Mouse (Mus musculus) embryonic facial prominence, embryonic 10.5 days (tissue): ENCODE results near the gene Celsr3. TPM values are rescaled to one million over a fixed set of nuclear protein-coding genes. Genes with fewer than 3 reads are reported as not detected.

Source experiments
- DNase-seq: peaks from one replicate; pipeline ENCODE4 v3.0.0-alpha.2; 2017; ENCODE audit warnings: low spot score
- H3K27ac ChIP-seq: fragments of 300-500 bp; sonication (generic); replicated peaks from 2 replicates; pipeline ENCODE4 v1.5.1; 2016; ENCODE audit warnings: mild to moderate bottlenecking
- H3K27me3 ChIP-seq: fragments of 300-500 bp; sonication (generic); replicated peaks from 2 replicates; pipeline ENCODE4 v1.6.1; 2016; ENCODE audit warnings: low read depth, mild to moderate bottlenecking; ENCODE audit not compliant: poor library complexity, severe bottlenecking
- H3K36me3 ChIP-seq: fragments of 300-500 bp; sonication (generic); replicated peaks from 2 replicates; pipeline ENCODE4 v1.6.1; 2016; ENCODE audit warnings: mild to moderate bottlenecking, moderate library complexity
- H3K4me1 ChIP-seq: fragments of 300-500 bp; sonication (generic); 2 replicates; pipeline ENCODE4 v1.6.1; 2016
- H3K4me3 ChIP-seq: fragments of 300-500 bp; sonication (generic); 2 replicates; pipeline ENCODE4 v1.5.1; 2016; ENCODE audit warnings: mild to moderate bottlenecking, moderate library complexity
- H3K9me3 ChIP-seq: fragments of 300-500 bp; sonication (generic); 2 replicates; pipeline ENCODE4 v1.6.1; 2016; ENCODE audit warnings: mild to moderate bottlenecking
- WGBS: fragments of 180-500 bp; shearing (Covaris S2); methylation state at CpG from one replicate; pipeline ENCODE4 v1.1.7; 2016; 5-methylcytosine and 5-hydroxymethylcytosine counted together
- microRNA-seq: library from miRNA; unstranded; fragments of <30 nt; microRNA quantifications from one replicate; pipeline ENCODE4, GENCODE M21; 2017
- polyA plus RNA-seq: library from polyadenylated mRNA; unstranded; fragments of >200 nt; fragmentation: Nextera tagmentation; extraction: Ambion mirVana; gene quantifications from 2 replicates; pipeline ENCODE4 v1.2.1, GENCODE M21; 2016

Celsr3 gene
- polyA plus RNA-seq, 1 experiment from 2014 or later, result 1.6 TPM

DNA sequence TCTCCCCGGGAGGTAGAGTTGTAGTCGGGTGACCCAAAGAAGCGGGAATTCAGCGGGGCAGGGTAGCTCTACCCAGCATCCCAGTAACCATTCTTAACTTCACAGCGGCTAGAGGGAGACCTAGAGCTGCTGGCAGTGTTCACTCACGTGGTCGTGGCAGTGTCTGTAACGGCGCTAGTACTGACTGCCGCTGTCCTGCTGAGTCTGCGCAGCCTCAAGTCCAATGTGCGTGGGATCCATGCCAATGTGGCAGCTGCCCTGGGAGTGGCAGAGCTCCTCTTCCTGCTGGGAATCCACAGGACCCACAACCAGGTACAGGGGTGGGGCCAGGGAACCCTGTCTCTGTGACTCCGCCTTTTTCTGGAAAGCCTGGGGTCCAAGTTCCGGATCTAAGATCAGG lies 16.9 kb downstream of the Celsr3 start:
- DNase-seq, result peak; percentile 29
- peaks cover 8% of the 10 kb centered on the region; the same call in 1 of the 2 replicates for H3K36me3 ChIP-seq
- WGBS, result 18% methylated on average over 14 of the region's 14 CpGs
- peak overlapping the region; percentile 38 for H3K4me3 ChIP-seq
- peaks cover 25% of the 10 kb centered on the region for H3K27me3 ChIP-seq
- no peak overlapping the region for H3K27ac ChIP-seq
- H3K9me3 ChIP-seq, result no peaks in the 10 kb centered on the region
- peaks cover 16% of the 10 kb centered on the region for H3K4me1 ChIP-seq

DNA sequence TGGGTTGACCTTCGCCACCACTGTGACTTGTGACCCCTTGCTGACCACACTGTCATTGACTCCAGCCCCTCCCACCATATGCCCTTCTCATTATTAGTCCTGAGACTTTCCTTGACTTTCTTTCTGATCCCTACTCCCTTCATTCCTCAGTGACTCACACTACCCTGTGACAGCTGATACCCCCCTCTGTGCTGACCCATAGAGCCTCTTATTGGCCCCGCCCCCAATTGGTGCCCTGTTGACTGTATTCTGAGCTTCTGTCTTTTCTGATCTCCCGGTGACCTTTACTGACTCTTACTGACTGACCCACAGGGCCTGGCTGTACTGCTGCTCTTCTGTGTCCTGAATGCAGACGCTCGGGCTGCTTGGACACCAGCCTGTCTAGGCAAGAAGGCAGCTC lies 19.3 kb downstream of the Celsr3 start:
- H3K36me3 ChIP-seq, result peaks cover 10% of the 10 kb centered on the region
- no peaks in the 10 kb centered on the region for H3K9me3 ChIP-seq
- DNase-seq, result no peak
- H3K4me3 ChIP-seq, result no peak overlapping the region
- peaks cover 25% of the 10 kb centered on the region for H3K27me3 ChIP-seq
- H3K4me1 ChIP-seq, result peaks cover 18% of the 10 kb centered on the region
- 66% methylated on average over 5 of the region's 5 CpGs for WGBS
- no peak overlapping the region for H3K27ac ChIP-seq

DNA sequence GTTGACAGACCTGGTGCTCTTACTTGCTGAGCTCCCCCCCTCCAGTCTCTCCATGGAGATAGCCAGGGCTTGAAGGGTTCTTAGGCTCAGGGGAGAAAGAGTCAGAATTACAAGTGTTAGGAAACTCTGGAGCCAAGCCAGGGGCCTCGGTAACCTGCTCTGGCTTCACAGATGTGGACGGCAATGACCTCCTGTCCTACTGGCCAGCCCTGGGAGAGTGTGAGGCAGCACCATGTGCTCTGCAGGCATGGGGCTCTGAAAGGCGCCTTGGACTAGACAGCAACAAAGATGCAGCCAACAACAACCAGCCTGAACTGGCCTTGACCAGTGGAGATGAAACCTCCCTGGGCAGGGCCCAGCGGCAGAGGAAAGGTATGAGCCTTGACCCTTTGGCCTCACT lies 21.3 kb downstream of the Celsr3 start:
- H3K27ac ChIP-seq, result no peak overlapping the region
- peaks cover 16% of the 10 kb centered on the region for H3K27me3 ChIP-seq
- no peaks in the 10 kb centered on the region for H3K9me3 ChIP-seq
- no peak overlapping the region for H3K4me3 ChIP-seq
- peaks cover 25% of the 10 kb centered on the region for H3K4me1 ChIP-seq
- no peak for DNase-seq
- H3K36me3 ChIP-seq, result peaks cover 10% of the 10 kb centered on the region
- WGBS, result 85% methylated on average over 4 of the region's 4 CpGs

DNA sequence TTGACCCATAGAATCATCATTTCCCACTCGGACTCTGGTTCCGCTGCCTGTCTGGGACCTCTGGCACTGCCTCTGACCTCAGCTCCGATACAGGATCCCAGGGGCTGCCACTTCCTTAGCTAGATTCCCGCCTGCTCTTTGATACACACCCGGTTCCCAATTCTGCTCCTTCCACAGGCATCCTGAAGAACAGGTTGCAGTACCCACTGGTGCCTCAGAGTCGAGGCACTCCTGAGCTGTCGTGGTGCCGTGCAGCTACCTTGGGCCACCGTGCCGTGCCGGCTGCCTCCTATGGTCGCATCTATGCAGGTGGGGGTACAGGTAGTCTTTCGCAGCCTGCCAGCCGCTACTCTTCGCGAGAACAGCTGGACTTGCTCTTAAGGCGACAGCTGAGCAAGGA lies 22.3 kb downstream of the Celsr3 start:
- H3K27me3 ChIP-seq, result peaks cover 5% of the 10 kb centered on the region
- WGBS, result 79% methylated on average over 17 of the region's 17 CpGs
- H3K27ac ChIP-seq, result no peak overlapping the region
- H3K36me3 ChIP-seq, result peaks cover 8% of the 10 kb centered on the region
- no peak for DNase-seq
- H3K9me3 ChIP-seq, result no peaks in the 10 kb centered on the region
- peaks cover 26% of the 10 kb centered on the region for H3K4me1 ChIP-seq
- no peak overlapping the region; the same call in 1 of the 2 replicates for H3K4me3 ChIP-seq

DNA sequence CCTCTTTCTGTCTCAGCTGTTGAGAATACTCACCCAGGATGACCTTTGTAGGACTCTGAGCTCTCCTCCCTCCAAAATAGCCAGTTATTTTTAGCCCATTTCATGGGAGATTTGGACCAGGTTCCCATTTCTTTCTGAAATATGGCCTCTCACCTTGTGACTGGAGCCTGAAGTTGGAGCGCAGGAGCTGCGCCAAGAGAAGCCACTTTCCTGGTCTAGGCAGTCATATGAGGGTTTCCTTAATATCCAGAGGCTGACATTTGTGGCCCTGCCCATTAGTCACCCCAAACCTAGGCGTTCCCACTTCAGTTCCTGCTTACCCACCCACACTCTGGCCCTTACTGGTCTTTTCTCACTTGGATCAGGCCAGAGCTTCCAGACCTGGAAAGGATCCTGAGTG lies 26.9 kb downstream of the Celsr3 start, which contains the start of gene Slc26a6:
Gene Slc26a6, plus strand, starts transcription at position 308 of the 400 bp plus-strand sequence.
- H3K27ac ChIP-seq, result peak within 1 kb of the TSS; percentile 85
- DNase-seq, result no peak
- WGBS, result 86% methylated on average over 3 of the region's 3 CpGs
- no peaks in the 10 kb centered on the region for H3K9me3 ChIP-seq
- H3K36me3 ChIP-seq, result peaks cover 29% of the 10 kb centered on the region
- peak within 1 kb of the TSS; percentile 82 for H3K4me3 ChIP-seq
- peaks cover 8% of the 10 kb centered on the region; the same call in 1 of the 2 replicates for H3K27me3 ChIP-seq
- H3K4me1 ChIP-seq, result peaks cover 36% of the 10 kb centered on the region

DNA sequence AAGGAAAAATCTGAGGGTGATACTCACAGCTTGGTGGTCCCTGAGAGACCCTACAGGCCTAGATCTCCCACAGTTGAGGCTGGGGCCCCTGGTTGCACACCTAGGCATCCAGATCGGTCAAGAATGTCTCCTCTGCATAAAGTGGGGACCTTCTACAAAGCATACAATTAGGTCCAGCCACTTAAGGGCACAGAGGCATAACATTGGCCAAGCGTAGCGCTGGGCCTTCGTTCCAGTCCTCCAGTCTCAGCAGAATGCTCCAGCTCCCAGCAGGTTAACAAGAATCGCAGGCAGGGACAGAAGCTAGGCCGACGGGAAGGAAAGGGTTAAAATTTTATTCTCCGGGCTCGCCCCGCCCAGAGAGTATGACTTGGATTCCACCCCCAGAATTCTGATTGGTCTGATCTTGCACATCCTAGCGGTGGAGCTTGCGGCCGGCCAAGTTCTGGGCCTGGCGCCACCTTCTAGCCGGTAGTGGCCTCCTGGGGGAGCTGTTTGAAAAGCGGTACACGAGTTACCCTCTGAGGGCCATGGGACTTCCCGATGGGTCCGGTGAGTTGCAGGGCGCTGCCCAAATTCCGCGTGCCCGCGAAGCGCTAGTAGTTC lies 27.6 kb downstream of the Celsr3 start:
- 3% methylated on average over 25 of the region's 25 CpGs for WGBS
- peaks cover 8% of the 10 kb centered on the region; the same call in 1 of the 2 replicates for H3K27me3 ChIP-seq
- DNase-seq, result peak; percentile 93
- peaks cover 33% of the 10 kb centered on the region for H3K4me1 ChIP-seq
- H3K27ac ChIP-seq, result peak overlapping the region; percentile 85
- H3K4me3 ChIP-seq, result peak overlapping the region; percentile 82
- peaks cover 32% of the 10 kb centered on the region for H3K36me3 ChIP-seq
- H3K9me3 ChIP-seq, result no peaks in the 10 kb centered on the region

DNA sequence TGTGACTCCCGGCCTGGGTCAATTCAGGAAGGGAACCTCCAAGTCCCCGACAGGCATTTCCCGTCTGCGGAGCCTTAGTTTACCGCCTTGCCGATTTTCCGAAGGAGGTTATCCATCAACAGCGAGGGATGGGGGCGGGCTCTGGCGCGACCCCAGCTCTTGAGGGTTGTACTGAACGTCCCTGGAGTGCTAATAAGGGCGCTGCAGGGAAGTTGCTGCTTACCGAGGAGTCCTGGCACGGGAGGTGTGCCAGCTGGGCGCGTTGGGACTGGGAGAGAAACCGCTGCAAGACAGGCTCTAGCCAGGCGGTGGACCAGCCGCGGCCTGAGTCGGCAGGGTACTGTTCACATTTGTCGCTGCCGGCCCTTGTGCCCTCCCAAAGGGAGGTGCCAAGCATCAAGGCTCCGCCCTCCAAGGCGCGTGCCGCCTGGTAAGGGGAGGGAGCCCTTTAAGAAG lies 28.1 kb downstream of the Celsr3 start:
- Histone ChIP-seq H3K9me3 (no peaks in the 10 kb centered on the region), H3K4me1 (peaks cover 33% of the 10 kb centered on the region), H3K36me3 (peaks cover 33% of the 10 kb centered on the region), H3K27me3 (peaks cover 8% of the 10 kb centered on the region; the same call in 1 of the 2 replicates), H3K27ac (peak overlapping the region; percentile 85), H3K4me3 (peak overlapping the region; percentile 82)
- peak; percentile 89 for DNase-seq
- WGBS, result under 1% methylated on average over 28 of the region's 28 CpGs

DNA sequence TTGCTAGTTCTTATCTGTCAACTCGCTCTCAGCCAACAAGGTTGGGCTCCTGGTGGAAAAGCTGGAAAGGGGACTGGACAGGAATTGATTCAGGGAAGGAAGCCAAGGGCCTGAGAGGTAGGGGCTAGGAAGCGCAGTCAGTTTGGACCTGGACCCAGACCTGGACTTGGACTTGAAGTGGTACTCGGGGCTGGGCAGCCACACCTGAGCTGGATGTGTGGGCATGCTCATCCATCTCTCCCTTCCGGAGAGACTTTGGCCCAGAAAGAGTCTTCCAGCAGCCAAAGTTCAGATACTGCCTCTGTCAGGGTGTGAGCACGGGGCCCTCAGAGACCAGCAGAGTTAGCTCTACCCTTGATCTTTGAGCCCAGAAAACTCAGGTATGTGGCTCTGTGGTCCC lies 29.2 kb downstream of the Celsr3 start:
- DNase-seq, result no peak
- Histone ChIP-seq H3K4me3 (peak overlapping the region; percentile 82), H3K27ac (no peak overlapping the region), H3K9me3 (no peaks in the 10 kb centered on the region), H3K27me3 (peaks cover 8% of the 10 kb centered on the region; the same call in 1 of the 2 replicates), H3K4me1 (peaks cover 33% of the 10 kb centered on the region), H3K36me3 (peaks cover 42% of the 10 kb centered on the region)
- WGBS, result 52% methylated on average over 5 of the region's 5 CpGs

DNA sequence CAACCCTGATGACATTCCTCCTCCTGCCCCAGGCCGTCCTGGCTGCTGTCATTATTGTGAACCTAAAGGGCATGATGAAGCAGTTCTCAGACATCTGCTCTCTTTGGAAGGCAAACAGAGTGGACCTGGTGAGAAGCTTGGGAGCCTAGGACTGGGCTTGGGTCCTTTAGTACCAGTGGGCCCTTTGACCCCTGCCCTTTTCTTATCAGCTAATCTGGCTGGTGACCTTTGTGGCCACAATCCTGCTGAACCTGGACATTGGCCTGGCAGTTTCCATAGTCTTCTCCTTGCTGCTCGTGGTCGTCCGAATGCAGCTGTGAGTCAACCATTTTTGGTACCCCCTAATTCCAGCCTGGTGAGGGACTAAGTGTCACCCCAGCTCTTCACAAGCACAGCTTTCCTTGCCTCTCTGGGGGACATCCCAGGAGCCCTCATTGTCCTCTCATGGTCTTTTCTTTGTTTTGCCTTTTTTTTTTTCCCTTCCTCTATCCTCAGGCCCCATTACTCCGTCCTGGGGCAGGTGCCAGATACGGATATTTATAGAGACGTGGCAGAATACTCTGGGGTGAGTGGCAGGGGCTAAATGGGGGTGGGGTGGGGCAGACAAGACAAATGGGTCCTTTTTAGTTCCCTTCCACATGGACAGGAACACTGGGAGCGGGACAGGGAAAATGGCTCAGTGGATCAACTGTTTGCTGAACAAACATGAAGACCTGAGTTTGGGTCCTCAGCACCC lies 32.8 kb downstream of the Celsr3 start:
- DNase-seq, result no peak
- Histone ChIP-seq H3K9me3 (no peaks in the 10 kb centered on the region), H3K27me3 (peaks cover 8% of the 10 kb centered on the region; the same call in 1 of the 2 replicates), H3K27ac (no peak overlapping the region), H3K4me3 (no peak overlapping the region), H3K36me3 (peaks cover 58% of the 10 kb centered on the region), H3K4me1 (peaks cover 14% of the 10 kb centered on the region)
- WGBS, result 73% methylated on average over 8 of the region's 8 CpGs

Small RNA genes within 50 kb of the gene (microRNA-seq; reads per million reads assigned to microRNA genes)
- gene Gm23156, result not detected

Other genes with a start within 250 kb of the Celsr3 start
- gene Wdr6, start 247.6 kb upstream of the Celsr3 start, polyA plus RNA-seq, result 200 and 215 TPM in 2 replicates
- gene P4htm, start 228.7 kb upstream of the Celsr3 start, polyA plus RNA-seq, result 7.0 and 7.2 TPM in 2 replicates
- gene Arih2, start 176.9 kb upstream of the Celsr3 start, polyA plus RNA-seq, result 57.9 and 62.5 TPM in 2 replicates
- 30.4 and 35.1 TPM in 2 replicates for gene Slc25a20, start 164.2 kb upstream of the Celsr3 start, polyA plus RNA-seq
- 24.7 and 26.2 TPM in 2 replicates for gene Prkar2a, start 137.0 kb upstream of the Celsr3 start, polyA plus RNA-seq
- 94.0 and 103 TPM in 2 replicates for gene Ip6k2, start 42.5 kb upstream of the Celsr3 start, polyA plus RNA-seq
- 14.8 and 15.0 TPM in 2 replicates for gene Nckipsd, start 18.0 kb upstream of the Celsr3 start, polyA plus RNA-seq
- 13.3 and 14.0 TPM in 2 replicates for gene Slc26a6, start 27.0 kb downstream of the Celsr3 start, polyA plus RNA-seq
- gene Tmem89, start 88.3 kb downstream of the Celsr3 start, polyA plus RNA-seq, result not detected in 2 replicates
- 488 and 506 TPM in 2 replicates for gene Uqcrc1, start 110.3 kb downstream of the Celsr3 start, polyA plus RNA-seq
- gene Col7a1, start 127.3 kb downstream of the Celsr3 start, polyA plus RNA-seq, result 1.1 and 2.0 TPM in 2 replicates
- gene Ucn2, start 159.7 kb downstream of the Celsr3 start, polyA plus RNA-seq, result not detected in 2 replicates
- gene Pfkfb4, start 165.5 kb downstream of the Celsr3 start, polyA plus RNA-seq, result 10.0 and 12.2 TPM in 2 replicates
- gene Shisa5, start 212.2 kb downstream of the Celsr3 start, polyA plus RNA-seq, result 38.4 and 42.0 TPM in 2 replicates
- 8.4 and 10.3 TPM in 2 replicates for gene Trex1, start 233.4 kb downstream of the Celsr3 start, polyA plus RNA-seq
- 35.9 and 36.7 TPM in 2 replicates for gene Atrip, start 247.8 kb downstream of the Celsr3 start, polyA plus RNA-seq